Mouse (Mus musculus) CD8-positive naive resting alpha-beta T cell, adult 2 months (primary cell): Measurements from ENCODE around the gene Hipk4.
A peak's percentile ranks its signal among the peaks of the same experiment; 100 is the strongest.

Experiments
- DNase-seq, 2 experiments: peaks; one replicate each; pipeline ENCODE4 v3.0.0; 2022; ENCODE audit warnings: low read depth in 2 of 2, low spot score in 2 of 2

Gene Hipk4

DNA sequence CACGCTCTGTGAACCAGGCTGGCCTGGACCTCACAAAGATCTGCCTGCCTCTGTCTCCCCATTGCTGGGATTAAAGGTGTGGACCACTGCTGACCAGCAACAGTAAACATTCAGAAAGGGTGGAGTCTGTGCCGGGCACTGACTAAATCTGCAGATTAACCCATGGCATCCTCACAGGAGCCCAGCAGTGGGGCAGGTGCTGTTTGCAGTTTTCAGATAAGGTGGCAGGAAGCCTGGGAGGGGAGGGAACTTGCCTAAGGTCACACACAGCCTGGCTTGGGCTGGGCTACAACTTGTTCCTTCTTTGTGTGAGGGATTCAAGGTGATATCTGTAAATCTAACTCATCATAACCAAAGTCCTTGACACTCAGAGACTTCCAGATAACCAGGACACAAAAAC is 17.5 kb downstream of the Hipk4 start:
- DNase-seq = no peak

DNA sequence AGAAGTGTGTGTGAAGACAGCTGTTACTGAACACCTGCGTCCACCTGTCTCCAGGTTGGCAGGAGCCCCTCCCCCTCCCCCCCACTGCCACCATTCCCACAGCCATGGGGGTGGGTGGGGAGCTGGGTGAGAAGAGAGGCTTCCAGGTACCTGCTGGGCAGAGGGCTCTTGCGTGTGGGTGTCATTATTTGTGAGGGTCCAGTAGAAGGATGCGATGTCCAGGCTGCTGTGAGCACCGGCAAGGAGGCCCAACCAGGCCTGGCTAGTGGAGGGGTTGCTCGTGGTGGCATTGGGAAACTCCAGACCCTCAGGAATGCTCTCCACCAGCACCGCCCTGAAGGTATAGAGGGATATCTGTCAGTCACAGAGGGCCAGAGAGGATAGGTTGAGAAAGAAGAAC is 17.9 kb downstream of the Hipk4 start:
- no peak for DNase-seq

DNA sequence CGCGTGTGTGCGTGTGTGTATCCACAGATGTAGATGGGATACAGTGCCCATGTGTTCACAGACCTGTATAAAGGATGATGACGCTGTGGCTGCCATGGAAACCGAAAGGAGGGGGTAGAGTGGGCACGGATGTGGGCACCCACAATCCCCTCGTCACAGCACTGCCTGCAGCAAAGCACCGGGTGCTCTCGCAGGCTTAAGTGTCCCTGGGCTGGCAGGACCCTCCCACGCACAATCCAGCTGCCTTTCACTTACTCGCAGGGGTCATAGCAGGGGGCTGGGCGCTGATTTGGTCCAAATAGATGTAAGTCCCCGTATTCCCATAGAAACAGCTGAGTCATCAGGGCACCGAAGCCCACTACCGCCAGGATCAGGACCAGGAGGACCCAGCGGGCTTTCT is 18.4 kb downstream of the Hipk4 start:
- DNase-seq = peak; percentile 93 to 98

DNA sequence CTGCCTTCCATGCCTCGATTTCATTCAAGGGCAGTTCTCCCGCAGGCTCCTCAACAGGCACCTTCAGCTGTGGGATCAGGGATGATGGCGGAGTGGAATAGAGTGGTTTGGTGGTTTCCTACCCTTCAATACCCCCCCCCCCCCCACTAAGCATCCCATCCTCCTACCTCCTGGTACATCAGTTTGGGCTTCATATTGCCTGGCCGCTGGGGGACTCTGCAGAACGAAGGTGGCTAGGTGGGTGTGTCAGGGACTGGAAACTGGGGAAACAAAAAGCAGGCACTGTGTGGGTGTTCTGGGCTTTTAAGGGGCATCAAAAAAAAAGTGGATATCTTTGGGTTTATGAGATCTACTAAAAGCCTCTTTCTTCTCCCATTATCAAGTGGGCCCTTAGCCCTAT is 18.9 kb downstream of the Hipk4 start:
- DNase-seq = no peak

DNA sequence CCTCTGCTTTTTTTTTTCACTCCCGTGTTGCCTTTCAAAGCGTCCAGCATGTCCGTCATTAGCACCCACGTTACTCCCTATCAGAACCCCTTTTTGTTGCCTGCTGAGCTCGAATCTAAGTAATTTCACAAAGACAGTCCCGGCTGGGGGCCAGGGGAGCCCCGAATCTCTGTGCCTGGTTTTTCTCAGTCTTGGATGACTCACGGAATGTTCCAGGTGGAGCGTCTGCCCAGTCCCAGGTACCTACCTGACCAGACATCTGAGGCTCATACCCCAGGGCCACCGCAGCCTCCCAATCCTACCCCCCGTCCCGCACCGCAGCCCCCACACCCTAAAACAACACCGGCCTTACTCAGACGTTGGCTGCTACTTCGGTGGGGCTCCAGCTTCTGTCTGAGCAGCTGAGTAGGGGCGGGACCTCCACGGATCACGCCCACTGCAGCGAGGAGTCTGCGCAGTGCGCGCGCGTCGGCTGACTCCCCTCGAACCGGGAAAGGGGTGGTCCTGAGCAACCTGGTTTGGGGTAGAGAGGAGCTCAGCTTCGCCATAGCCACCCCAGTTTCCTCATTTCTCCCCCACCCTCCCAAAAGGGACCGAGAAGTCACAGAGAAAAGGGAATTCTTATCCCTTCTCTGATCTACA is 19.4 kb downstream of the Hipk4 start:
- DNase-seq = peak; percentile 77 to 91

DNA sequence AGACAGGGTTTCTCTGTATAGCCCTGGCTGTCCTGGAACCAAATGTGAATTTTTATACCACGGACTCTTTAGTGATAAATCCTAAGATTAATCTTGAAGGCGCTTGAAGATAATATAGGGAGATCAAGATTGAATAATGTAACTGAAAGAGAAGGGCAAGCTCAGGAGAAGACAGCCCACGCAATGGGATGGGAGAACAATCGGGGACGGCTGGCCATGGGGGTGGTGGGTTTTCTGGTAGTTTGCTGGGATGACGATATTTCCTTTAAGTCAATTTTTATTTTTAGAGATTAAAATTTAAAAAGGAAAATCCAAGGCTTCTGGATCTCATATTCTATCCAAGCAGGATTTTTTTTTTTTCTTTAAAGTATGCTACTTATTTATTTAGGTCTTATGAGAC is 20.0 kb downstream of the Hipk4 start:
- DNase-seq = no peak

DNA sequence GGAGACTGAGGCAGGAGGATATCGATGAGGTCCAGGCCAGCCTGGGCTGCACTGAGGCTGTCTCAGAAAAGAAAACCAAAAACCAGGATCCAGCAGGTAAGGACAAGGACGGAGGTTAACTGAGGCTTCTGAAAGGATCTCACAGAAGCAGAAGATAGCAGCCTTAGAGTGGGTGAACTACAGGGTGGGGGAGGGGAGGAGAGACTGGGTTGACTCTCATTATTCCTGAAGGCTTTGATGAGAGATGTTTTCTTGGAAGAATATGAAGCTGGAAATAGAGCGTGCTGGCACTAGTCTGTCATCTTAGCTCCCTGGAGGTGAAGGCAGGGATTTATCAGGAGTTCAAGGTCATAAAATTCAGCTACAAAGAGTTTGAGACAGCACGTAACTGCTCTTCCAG is 20.8 kb downstream of the Hipk4 start:
- DNase-seq = no peak

DNA sequence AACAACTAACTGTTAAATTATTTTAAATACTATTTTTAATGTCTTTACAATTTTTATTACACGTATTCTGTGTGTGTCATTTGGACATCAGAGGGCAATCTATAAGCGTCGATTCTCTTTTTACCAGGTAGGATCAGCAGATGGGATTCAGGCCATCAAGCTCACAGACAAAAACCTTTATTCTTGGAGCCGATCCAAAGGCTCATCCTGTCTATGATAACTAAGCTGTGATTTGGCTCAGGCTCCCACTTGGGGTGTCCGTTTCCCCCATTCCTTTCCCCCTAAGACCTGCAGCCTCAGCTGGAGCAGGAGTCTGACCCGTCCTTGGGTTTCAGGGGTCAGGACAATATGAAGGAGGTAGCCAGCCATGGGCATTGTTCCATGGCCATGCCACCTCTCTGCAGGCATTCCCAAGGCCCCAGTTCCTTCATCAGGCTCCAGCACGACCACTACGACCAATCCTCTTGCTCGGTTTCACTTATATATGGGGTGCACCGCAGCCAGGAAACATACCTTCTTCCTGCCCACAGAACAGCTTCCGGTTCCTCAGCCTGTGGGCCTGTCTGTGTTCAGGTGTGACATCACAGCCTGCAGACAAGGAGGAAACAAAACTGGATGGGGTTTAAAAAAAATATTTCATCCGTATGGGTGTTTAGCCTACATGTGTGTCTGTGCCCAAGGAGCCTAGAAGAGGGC is 21.8 kb downstream of the Hipk4 start:
- peak; percentile 69 to 72 for DNase-seq

DNA sequence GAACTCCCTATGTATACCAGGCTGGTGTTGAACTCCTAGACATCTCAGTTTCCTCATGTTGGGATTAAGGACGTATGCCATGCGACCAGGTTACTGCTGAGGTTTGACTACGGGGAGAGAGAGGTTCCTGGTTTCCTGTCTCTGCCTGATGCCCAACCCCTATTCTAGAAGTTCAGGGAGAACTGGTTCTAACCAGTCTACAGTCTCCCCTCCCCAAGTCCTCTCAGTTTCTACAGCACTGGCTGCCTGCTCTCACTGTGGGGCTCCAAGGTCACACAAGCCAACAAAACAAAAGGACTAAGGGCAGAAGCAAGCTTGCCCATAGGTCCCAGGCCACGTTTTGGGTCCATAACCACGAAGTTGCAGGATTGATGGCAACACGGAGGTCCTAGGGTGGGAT is 26.5 kb downstream of the Hipk4 start:
- DNase-seq = no peak

DNA sequence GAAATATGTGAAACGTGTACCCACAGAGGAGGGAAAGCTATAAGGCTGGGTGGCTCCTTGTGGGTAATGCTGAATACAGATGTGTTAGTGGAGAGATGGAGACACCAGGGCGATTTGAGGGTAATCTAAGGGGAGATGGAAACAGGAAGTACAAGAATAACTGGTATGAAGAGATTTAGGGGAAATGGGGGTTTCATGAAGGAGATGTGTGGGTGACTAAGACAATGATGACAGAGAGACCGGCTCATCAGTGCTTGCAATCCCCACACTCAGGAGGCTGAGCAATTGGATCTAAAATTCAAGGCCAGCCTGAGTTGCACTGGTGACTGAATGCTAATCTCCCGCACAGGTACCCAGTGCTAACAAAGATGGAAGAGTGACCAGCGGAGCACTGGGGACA is 29.0 kb downstream of the Hipk4 start:
- no peak for DNase-seq

DNA sequence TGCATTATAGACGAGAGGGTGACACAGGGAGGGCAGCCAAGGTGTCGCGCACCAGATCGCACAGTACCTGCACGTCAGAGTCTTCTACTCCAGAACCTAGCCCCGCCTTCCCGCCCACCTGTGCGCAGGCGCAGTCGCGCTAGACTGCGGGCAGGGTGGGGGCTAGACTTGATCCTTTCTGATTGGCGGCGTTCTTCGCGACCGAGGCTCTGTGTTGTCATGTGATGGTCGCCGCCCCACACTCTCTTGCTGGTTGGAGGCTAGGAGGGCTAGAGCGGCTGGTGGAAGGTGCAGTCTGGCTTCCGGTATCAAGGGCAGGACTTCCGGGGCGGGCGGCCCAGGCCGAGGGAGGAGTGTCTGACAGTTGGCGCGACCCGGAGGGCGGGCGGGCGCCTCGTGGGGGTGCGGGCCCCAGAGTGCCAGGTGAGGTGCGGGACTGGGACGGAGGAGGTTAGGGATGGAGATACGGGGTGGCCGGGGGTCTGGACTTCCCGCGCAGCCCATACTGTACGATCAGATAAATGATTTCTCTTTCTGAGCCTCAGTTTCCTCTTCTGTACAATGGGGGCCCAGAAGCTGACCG is 30.0 kb downstream of the Hipk4 start, which contains the start of the genes Pld3 and 2310022A10Rik:
Gene Pld3, minus strand, starts transcription at position 288 of the 583 bp plus-strand sequence.
Gene 2310022A10Rik, plus strand, starts transcription at position 303 of the 583 bp plus-strand sequence.
- DNase-seq = peak; percentile 94 to 95

DNA sequence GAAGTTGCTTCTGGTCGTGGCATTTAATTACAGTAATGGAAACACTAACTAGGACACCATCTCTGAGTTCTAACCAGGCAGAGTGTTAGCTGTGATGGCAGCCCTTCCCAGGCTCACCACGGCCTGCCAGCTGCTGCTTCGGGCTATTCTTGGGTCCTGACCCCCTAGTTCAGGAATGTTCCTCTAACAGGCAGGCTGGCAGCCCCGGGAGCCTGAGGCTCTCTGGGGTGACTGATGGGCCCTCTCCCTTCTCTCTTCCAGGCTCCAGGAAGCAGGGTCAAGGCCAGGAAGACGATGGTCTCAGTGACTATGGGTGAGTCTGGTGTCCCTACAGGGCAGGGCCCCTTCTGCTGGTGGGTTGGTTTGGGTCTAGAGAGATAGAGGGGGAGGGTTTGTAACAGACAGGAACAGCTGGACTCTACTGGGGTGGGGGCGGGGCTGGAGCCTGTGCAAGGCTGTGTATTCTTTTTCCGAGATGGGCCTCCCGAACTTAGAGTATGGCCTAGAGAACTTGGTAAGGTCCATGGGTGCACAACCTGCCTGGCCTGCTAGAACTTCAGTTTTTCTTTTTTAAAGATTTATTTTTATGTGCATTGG is 37.3 kb downstream of the Hipk4 start:
- DNase-seq = no peak

DNA sequence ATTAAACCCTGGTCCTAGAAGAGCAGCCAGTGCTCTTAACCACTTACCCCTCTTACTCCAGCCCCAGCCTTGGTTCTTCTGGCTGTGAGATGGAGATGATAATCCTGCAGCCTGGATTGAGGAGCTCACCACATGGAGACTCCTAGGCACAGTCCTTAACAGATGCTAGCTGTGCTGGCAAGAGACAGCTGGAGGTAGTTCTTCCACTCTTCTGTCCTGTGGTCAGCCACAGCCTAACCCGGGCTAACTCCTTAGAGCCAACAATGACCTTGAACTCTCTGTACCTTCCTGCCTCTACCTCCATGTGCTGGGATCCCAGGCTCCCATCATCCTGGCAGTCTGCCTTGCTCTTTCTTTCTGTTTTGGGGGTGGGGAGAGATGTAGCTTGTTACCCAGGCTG is 37.9 kb downstream of the Hipk4 start:
- no peak for DNase-seq

DNA sequence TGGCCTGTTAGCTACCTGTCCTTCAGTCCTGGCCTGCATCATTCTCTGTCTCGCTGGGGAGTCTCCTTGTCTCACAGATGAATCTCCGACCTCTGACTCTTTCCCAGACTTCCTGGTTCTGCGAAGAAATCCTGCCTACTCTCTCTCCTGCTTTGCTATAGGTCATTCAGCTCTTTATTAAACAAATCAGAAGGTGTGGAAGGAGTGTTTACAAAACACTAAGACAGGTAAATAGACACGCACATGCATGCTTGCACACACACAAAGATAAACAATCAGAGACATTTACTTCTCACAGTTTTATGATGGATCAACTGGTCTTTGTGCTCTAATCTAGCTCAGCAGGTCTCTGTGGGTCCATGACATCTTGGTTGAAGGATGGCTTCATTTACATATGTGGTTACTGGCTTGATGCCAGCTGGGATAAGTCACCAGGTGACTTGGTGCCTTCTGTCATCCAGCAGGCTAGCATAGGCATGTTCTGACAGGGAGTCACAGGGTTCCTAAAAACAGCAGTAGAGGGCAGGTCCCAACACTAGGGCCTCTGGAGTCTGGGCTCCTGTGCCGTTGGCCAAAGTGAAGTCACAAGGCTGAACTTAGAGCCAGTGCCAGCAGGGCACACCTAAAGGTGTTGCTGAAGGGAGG is 46.6 kb downstream of the Hipk4 start:
- DNase-seq = no peak

DNA sequence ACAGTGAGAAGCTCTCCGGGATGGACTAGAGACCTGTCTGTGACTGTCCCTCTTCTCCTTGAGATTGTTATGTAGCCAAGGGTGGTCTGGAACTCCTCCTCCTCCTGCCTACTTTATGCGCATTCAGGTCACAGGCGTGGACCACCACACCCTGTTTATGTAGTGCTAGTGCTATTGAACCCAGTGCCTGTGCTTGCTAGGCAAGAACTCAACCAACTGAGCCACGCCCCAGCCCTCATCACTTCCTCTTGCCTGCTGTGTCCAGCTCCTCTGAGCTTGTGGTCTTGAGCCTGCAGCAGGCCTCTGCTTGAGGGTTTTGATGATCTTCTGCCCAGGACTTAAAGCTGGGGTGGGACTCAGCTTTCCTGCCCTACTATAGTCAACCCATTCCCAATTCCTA is 49.1 kb downstream of the Hipk4 start:
- no peak for DNase-seq

DNA sequence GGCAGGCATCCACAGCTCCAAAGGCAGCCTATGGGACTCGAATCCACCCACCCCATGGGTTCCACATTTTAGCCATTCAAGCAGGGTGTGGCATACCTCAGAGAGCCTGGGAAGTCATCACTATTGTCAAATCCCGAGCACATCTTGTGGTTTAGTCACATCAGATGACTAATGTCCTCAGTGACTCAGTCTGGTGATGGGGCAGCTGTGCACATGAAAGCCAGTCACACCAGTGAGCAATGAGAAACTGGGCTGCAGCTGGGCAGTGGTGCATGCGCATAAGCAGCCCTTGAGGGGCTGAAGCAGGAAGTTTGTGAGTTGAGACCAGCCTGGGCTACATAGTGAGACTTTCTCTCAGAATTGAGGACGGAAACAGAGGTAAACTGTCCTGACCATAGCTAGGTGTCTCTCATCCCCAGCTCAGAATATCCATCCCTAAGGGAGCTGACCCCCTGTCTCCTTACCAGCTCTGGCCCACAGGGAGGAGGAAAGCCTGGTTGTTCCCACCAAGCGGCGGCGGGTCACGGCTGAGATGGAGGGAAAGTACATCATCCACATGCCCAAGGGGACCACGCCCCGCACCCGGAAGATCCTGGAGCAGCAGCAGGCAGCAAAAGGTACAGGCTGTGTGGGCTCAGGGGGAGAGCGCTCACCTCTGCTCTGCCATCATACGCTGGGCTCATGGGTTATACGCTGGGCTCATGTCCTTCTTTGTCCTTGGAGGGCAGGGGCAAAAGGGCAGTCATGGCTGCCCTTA is 51.2 kb downstream of the Hipk4 start:
- no peak for DNase-seq

DNA sequence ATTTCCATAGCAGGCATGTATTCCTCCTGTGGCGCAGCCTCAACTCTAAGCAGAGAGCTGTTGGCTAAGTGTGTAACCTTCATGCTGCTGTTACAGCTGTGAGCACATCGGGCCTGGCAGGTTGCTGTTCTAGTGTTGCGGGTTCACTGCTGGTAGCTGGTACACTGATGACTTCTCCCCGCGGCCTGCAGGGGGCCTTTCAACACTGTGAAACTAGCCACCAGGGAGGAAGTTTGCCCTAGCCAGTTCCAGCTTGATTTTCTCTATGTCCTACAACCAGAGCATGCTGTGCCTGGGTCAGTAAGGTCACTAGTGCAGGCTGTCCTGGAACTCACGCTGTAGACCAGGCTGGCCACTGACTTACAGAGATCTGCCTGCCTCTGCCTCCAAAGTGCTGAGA is 53.8 kb downstream of the Hipk4 start:
- DNase-seq = peak; percentile 36 to 61

DNA sequence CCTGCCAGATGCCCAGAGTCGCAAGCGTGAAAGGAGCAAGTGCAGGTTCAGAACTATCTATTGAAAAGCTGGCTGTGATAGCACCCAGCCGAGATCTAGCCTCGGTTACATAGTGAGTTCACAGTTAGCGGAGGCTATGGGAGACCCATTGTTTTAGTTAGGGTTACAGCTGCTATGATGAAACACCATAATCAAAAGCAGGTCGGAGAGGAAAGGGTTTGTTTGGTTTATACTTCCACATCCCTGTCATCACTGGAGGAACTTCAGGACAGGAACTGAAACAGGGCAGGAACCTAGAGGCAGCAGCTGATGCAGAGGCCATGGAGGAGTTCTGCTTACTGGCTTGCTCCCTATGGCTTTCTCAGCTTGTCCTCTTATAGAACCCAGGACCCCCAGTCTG is 54.5 kb downstream of the Hipk4 start:
- no peak for DNase-seq

DNA sequence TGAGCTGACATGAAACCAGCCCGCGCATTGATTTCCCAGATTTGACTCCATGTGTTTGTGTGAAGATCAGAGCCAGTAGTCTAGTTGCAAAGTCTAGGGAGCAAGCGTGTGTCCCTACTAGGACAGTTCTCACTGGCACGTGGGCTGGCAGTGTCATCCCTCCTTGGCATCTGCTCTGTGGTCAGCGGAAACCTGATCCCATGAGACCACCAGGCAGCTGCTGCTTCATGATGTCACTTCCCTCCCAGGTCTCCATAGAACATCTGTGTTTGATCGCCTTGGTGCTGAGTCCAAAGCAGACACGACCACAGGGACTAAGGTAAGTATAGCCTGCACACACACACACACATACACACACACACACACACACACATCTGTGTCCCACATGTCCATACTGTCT is 55.4 kb downstream of the Hipk4 start:
- DNase-seq = no peak

DNA sequence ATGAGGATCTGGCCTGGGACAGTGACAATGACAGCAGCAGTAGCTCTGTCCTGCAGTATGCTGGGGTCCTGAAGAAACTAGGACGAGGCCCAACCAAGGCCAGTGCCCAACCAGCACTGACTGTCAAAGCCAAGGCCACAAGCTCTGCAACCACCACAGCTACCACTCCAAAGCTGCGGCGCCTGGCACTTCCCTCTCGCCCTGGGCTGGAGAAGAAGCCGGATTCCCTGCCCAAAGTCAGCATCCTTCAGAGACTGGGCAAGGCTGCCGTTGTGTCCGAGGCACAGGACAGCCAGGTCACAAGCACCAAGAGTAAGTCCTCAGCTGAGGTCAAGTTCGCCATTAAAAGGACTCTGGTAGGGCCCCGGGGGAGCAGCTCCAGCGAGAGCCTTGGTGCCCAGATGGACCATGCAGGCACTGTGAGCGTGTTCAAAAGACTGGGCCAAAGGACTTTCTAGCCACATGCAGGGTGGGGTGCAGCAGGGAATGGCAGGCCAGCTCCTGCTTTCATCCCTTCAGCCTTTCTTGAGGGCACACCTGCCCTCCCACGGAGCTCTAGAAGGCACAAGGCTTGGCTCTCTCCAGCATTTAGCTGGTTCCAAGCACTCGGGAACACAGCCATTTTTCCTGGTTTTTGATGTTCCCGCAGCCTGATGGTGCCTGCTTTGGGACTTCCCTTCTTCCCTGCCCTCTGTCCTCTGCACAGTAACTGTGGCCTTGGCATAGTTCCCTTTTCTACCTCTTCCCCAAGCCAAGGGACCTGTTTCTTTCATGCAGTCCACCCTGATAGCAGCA is 57.5 kb downstream of the Hipk4 start:
- no peak for DNase-seq
